Mouse (Mus musculus) stomach, embryonic 14.5 days (tissue): ENCODE results near the gene Zc3h8. TPM values are rescaled to one million over a fixed set of nuclear protein-coding genes. Genes with fewer than 3 reads are reported as not detected.
A peak's percentile ranks its signal among the peaks of the same experiment; 100 is the strongest.

ENCODE experiments used
- ATAC-seq: fragments of 200-750 bp; cut with Nextera tagmentation; 2 replicates; pipeline ENCODE4 v1.8.0; 2017; ENCODE audit warnings: low read depth, moderate TSS enrichment; ENCODE audit not compliant: insufficient number of reproducible peaks, insufficient read depth, low FRiP score
- H3K27ac ChIP-seq: fragments of 300-500 bp; sonication (generic); 2 replicates; pipeline ENCODE4 v1.5.1; 2014; ENCODE audit warnings: mild to moderate bottlenecking, low read length, moderate library complexity, mixed read lengths
- H3K27me3 ChIP-seq: fragments of 300-500 bp; sonication (generic); 2 replicates; pipeline ENCODE4 v1.6.1; 2014; ENCODE audit warnings: low read length, control low read depth, mixed read lengths; ENCODE audit not compliant: control insufficient read depth, insufficient read depth
- H3K36me3 ChIP-seq: fragments of 300-500 bp; sonication (generic); 2 replicates; pipeline ENCODE4 v1.6.1; 2014; ENCODE audit warnings: mild to moderate bottlenecking, control low read depth, low read length, moderate library complexity, mixed read lengths; ENCODE audit not compliant: control insufficient read depth, insufficient read depth
- H3K4me1 ChIP-seq: fragments of 300-500 bp; sonication (generic); 2 replicates; pipeline ENCODE4 v1.6.1; 2014; ENCODE audit warnings: low read length, control low read depth, mixed read lengths; ENCODE audit not compliant: control insufficient read depth, insufficient read depth
- H3K4me2 ChIP-seq: fragments of 300-500 bp; sonication (generic); replicated peaks from 2 replicates; pipeline ENCODE4 v1.6.1; 2014; ENCODE audit warnings: low read depth, low read length, control low read depth
- H3K4me3 ChIP-seq: fragments of 300-500 bp; sonication (generic); 2 replicates; pipeline ENCODE4 v1.5.1; 2014; ENCODE audit warnings: low read depth, low read length, control low read depth
- H3K9ac ChIP-seq: fragments of 300-500 bp; sonication (generic); replicated peaks from 2 replicates; pipeline ENCODE4 v1.6.1; 2014; ENCODE audit warnings: low read depth, mild to moderate bottlenecking, control low read depth, low read length, moderate library complexity, mixed read lengths
- H3K9me3 ChIP-seq: fragments of 300-500 bp; sonication (generic); 2 replicates; pipeline ENCODE4 v1.6.1; 2016; ENCODE audit warnings: low read depth, low read length, control low read depth; ENCODE audit not compliant: control insufficient read depth
- WGBS: fragments of 180-500 bp; shearing (Covaris S2); extraction: QIAGEN DNeasy Blood & Tissue Kit; methylation state at CpG from one replicate; pipeline ENCODE4 v1.1.7; 2014; 5-methylcytosine and 5-hydroxymethylcytosine counted together
- polyA plus RNA-seq: library from polyadenylated mRNA; unstranded; fragments of >200 nt; fragmentation: Nextera tagmentation; extraction: Ambion mirVana; gene quantifications from 2 replicates; pipeline ENCODE4 v1.2.1, GENCODE M21; 2014

The Zc3h8 gene
- polyA plus RNA-seq, 1 experiment from 2014 or later: 8.1 TPM

DNA sequence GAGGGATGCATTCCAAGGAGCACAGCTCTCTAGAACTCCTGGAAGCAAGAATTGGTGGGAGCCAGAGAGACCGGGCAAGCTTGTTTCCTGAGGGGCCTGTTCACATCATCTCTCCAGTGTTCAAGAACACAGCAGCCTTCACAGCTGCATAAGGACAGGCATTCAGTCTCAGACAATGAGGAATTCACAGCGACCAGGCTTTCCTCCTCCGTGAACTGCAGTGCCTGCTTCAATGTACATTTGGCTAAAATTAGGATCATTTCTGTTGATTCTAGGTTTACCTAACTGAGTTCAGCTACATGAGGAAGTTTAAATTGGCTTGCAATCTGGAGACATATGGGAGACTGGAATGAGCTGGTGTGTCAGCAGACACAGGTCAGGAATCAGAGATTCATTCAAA is 27.3 kb downstream of the Zc3h8 start:
- no peak for ATAC-seq
- H3K4me2 ChIP-seq: no peak overlapping the region
- 51% methylated on average over 3 of the region's 3 CpGs for WGBS

DNA sequence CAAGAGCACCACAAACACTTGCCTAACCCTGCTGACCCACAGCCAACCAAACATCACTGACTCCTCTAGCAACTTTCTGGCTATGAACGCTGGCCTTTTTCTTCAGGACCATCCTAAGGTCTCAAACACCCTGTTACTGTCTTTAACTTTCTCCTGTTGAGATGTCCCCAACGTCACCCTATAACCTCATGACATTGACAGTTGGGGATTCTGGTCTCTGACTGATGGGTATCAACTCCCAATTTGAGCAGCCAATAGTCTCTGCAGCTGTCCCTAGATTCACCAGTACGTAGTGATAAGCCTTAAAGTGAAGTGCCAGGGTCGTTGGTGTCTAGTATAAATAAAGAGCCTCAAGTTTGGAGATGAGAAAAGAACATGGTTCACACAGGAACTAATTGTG is 28.9 kb downstream of the Zc3h8 start:
- Histone ChIP-seq H3K4me2 (no peak overlapping the region), H3K4me3 (no peak overlapping the region), H3K27ac (no peak overlapping the region), H3K9ac (no peak overlapping the region), H3K36me3 (no peaks in the 10 kb centered on the region), H3K4me1 (no peaks in the 10 kb centered on the region), H3K27me3 (no peaks in the 10 kb centered on the region), H3K9me3 (no peaks in the 10 kb centered on the region)
- no peak for ATAC-seq
- 73% methylated on average over 4 of the region's 4 CpGs for WGBS

More for the DNA sequence above, 27.3 kb downstream of the Zc3h8 start:
- H3K27ac ChIP-seq: no peak overlapping the region
- no peak overlapping the region for H3K9ac ChIP-seq
- no peak overlapping the region for H3K4me3 ChIP-seq
- H3K9me3 ChIP-seq: no peaks in the 10 kb centered on the region
- no peaks in the 10 kb centered on the region for H3K36me3 ChIP-seq
- H3K27me3 ChIP-seq: no peaks in the 10 kb centered on the region
- no peaks in the 10 kb centered on the region for H3K4me1 ChIP-seq

DNA sequence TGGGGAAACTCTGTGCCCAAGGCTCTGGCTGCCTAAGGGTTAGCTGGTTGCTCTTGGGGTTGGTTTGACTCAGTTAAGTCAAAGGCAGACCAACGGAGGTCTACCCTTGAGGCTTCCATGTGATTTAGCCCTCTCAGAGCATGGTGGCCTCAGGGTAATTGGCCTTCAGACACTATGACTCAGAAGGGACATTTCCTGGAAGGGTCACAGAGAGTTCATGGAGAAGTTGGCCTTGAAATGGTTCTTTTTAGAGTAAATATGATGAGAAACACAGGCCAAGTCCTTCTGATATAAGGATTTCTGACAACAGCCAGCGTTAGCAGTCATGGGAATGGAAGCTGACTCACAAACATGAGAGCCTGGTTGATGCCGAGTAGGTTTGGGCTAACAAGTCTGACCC is 40.2 kb downstream of the Zc3h8 start:
- H3K4me3 ChIP-seq: no peak overlapping the region
- no peaks in the 10 kb centered on the region for H3K36me3 ChIP-seq
- 85% methylated on average over 3 of the region's 3 CpGs for WGBS
- H3K4me1 ChIP-seq: no peaks in the 10 kb centered on the region
- H3K27me3 ChIP-seq: no peaks in the 10 kb centered on the region
- ATAC-seq: no peak
- H3K9ac ChIP-seq: no peak overlapping the region
- no peak overlapping the region for H3K4me2 ChIP-seq
- no peaks in the 10 kb centered on the region; the same call in 1 of the 2 replicates for H3K9me3 ChIP-seq
- no peak overlapping the region for H3K27ac ChIP-seq

DNA sequence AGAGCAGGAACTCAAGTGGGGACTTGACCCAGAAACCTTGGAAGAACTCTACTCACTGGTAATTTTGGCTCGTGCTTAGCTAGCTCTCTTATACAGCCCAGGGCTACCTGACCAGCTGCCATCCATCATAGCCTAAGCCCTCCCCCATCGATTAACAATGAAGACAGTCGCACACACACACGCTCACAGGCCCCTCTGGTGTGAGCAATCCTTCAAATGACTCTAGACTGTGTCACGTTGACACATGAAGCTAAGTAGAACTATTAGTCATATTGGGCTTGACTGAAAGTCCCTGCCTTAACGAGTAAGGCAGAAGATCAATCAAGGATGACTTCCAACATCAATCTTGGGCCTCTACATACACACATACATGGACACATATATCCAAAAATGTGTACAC is 41.0 kb downstream of the Zc3h8 start:
- WGBS: 54% methylated on average over 6 of the region's 6 CpGs
- no peak for ATAC-seq

DNA sequence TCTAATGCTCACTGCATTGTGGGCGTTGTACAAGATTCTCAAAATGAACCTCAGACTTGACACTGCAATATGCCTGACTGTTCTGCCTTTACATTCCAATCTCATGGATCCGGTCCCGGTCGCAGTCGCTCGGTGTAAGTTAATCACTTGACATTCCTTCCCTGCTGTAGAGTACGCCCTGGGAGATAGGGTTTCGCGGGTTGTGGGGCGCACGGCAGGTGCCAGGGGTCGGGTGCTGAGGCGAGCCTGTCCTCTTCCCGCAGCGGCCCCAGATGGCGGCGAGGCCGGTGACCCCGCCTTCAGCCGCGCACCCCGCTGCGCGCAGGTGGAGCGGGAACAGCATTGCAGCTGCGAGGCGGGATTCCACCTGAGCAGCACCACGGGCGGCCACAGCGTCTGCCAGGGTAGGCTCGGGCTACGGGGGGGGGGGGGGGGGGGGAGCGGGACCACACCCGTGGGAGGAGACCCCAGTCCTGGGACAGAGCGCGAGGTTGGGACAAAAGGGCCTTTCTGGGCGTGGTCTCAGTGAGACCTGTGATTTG is 51.6 kb downstream of the Zc3h8 start:
- H3K9ac ChIP-seq: no peak overlapping the region; the same call in 1 of the 2 replicates
- peak overlapping the region; percentile 29 for H3K4me3 ChIP-seq
- no peaks in the 10 kb centered on the region for H3K36me3 ChIP-seq
- 2% methylated on average over 31 of the region's 37 CpGs for WGBS
- H3K4me1 ChIP-seq: peaks cover 4% of the 10 kb centered on the region; the same call in 1 of the 2 replicates
- H3K4me2 ChIP-seq: peak overlapping the region; percentile 61
- H3K27me3 ChIP-seq: no peaks in the 10 kb centered on the region
- peak; percentile 42; the same call in 1 of the 2 replicates for ATAC-seq
- no peak overlapping the region for H3K27ac ChIP-seq
- no peaks in the 10 kb centered on the region for H3K9me3 ChIP-seq

More for the DNA sequence above, 41.0 kb downstream of the Zc3h8 start:
- H3K27ac ChIP-seq: no peak overlapping the region
- no peaks in the 10 kb centered on the region for H3K36me3 ChIP-seq
- H3K27me3 ChIP-seq: no peaks in the 10 kb centered on the region
- H3K9me3 ChIP-seq: no peaks in the 10 kb centered on the region; the same call in 1 of the 2 replicates
- no peaks in the 10 kb centered on the region for H3K4me1 ChIP-seq
- no peak overlapping the region for H3K9ac ChIP-seq
- H3K4me2 ChIP-seq: no peak overlapping the region
- no peak overlapping the region for H3K4me3 ChIP-seq

DNA sequence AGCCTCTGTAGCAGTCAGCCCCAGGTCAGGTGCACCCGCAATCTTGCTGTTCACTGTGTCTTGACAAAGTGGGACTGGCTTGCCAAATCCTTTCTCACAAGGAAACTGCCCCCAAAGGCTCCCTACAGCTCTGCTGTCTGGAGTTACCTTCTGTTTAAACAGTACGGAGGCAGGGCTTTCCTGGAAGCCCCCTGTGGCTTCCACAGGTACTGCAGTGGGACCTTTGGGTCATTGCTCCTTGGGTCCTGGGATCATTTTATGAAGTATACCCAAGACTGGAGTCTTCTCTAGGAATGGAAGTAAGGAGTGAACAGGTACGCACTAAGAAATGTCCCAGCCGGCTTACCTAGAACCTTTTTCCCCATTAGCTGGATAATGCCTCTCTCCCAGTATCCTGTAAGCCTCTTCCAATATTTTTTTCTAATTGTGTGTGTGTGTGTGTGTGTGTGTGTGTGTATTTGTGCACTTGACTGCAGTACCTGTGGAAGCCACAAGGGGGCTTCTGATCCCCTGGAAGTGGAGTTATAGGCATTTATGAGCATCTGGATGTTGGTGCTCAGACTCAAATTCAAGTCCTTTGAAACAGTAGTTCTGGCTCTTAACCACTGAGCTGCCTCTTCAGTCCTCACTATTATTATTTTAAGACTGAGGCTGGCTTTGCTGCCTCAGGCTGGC is 53.1 kb downstream of the Zc3h8 start:
- no peak overlapping the region for H3K27ac ChIP-seq
- H3K36me3 ChIP-seq: no peaks in the 10 kb centered on the region
- H3K9ac ChIP-seq: no peak overlapping the region
- no peak overlapping the region for H3K4me2 ChIP-seq
- H3K4me3 ChIP-seq: no peak overlapping the region
- ATAC-seq: no peak
- H3K9me3 ChIP-seq: no peaks in the 10 kb centered on the region
- H3K4me1 ChIP-seq: peaks cover 4% of the 10 kb centered on the region; the same call in 1 of the 2 replicates
- no peaks in the 10 kb centered on the region for H3K27me3 ChIP-seq
- 86% methylated on average over 4 of the region's 4 CpGs for WGBS

DNA sequence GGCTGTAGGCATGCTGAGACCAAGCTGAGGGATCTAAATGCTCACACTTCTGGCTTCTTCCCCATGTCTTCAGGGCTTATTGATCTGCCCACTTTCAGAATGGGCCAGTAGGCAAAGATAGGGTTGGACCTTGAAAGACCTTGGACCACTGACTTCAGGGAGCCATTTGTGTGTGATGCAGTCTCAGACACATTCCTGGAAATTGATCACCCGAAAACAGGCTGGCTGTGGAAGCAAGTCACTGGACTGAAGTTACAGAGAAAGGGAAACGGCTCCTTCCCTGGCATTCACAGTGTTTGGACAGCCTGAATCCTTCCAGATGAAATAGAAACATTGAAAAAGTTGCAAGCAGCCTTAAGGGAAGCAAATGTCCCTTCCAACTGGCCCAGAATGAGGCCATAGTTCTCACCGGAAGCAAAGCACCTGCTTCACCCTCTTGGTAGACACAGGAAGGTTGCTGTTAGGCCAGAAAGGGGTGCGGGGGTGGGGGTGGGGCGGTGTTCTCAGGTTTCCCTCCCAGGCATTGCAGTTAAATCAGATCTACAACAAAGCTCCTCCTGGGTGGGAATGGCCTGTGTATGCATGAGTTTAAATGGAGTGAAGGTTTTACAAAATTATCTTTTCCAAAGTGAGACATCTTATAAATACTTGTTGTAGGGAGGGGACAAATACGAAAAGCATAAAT is 55.9 kb downstream of the Zc3h8 start:
- H3K9me3 ChIP-seq: no peaks in the 10 kb centered on the region
- H3K4me3 ChIP-seq: no peak overlapping the region
- H3K27ac ChIP-seq: no peak overlapping the region
- no peak overlapping the region for H3K4me2 ChIP-seq
- H3K27me3 ChIP-seq: no peaks in the 10 kb centered on the region
- H3K4me1 ChIP-seq: peaks cover 4% of the 10 kb centered on the region; the same call in 1 of the 2 replicates
- 58% methylated on average over 6 of the region's 6 CpGs for WGBS
- H3K36me3 ChIP-seq: no peaks in the 10 kb centered on the region
- ATAC-seq: no peak
- H3K9ac ChIP-seq: no peak overlapping the region

DNA sequence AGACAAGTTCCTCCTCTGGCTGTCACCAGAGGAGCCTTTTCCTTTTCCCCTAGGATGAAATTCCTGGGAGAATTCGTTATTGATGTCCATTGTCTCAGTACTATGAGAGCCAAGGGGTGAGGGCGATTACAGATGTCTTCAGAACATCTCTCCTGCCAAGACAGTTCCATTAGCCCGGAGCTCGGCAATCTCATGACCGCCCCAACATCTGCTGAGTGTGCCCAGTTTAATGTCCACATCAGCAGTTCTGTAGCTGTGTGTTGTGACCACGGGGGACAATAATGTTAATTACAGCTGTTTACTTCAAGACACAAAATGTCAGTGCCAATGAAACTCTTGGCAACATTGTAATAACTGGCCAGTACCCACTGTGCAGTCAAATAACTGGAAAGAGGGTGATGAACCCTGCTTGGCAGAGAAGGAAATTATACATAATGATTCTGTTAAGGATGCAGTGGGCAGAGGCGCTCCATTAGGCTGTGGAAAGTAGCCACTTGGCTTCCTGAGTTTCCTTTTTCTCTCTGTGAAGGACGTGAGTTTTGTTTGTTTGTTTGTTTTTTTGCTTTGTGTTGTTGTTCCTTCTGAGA is 58.6 kb downstream of the Zc3h8 start:
- no peaks in the 10 kb centered on the region for H3K4me1 ChIP-seq
- no peak overlapping the region for H3K4me3 ChIP-seq
- H3K9ac ChIP-seq: no peak overlapping the region
- 79% methylated on average over 8 of the region's 8 CpGs for WGBS
- H3K9me3 ChIP-seq: no peaks in the 10 kb centered on the region
- no peak overlapping the region for H3K27ac ChIP-seq
- H3K4me2 ChIP-seq: no peak overlapping the region
- ATAC-seq: no peak
- H3K27me3 ChIP-seq: no peaks in the 10 kb centered on the region
- no peaks in the 10 kb centered on the region for H3K36me3 ChIP-seq
